8 mouse cellular contexts compared by ENCODE assay signal in genomic region chr11:117338503-117338902, GRCm38 (mm10).
DNase-seq lines count a peak whose midpoint lies in the region; ATAC-seq and TF ChIP-seq lines count a peak whose summit lies in the region.

No protein-coding gene starts in this region.

- no peak for DNase-seq in forebrain, embryonic 11.5 days (ENCODE audit: low spot score)
- peak; percentile 47 for DNase-seq in Muller cell, postnatal 12 days (ENCODE audit: inconsistent ontology term)
- DNase-seq in kidney, adult 11 months, result peak; percentile 69
- peak; percentile 75 for DNase-seq in lung, postnatal 0 days (ENCODE audit: low spot score)
- no peak for DNase-seq in c-Kit-positive CD71-positive TER-119-positive erythroid progenitor cells, embryonic 14.5 days (ENCODE audit: low spot score)
- DNase-seq in urinary bladder, postnatal 4 days (ENCODE audit: low spot score in 2 of 2), result no peak
- no peak for DNase-seq in cerebellum, adult 9-10 months

- ATAC-seq in forebrain, embryonic 15.5 days (replicated peaks), result no peak
- no peak for ATAC-seq in forebrain, embryonic 11.5 days (replicated peaks; ENCODE audit: low FRiP score)
- ATAC-seq in lung, postnatal 0 days, result peak; percentile 65

- no peaks in the 10 kb centered on the region for H3K36me3 ChIP-seq in forebrain, embryonic 15.5 days
- H3K36me3 ChIP-seq in forebrain, embryonic 11.5 days (ENCODE audit: control insufficient read depth, insufficient read depth, low read length), result no peaks in the 10 kb centered on the region
- no peaks in the 10 kb centered on the region for H3K36me3 ChIP-seq in lung, postnatal 0 days (ENCODE audit: insufficient read depth, low read length)

- H3K9me3 ChIP-seq in forebrain, embryonic 15.5 days, result no peaks in the 10 kb centered on the region
- no peaks in the 10 kb centered on the region for H3K9me3 ChIP-seq in forebrain, embryonic 11.5 days (ENCODE audit: control insufficient read depth, low read length)
- no peaks in the 10 kb centered on the region for H3K9me3 ChIP-seq in lung, postnatal 0 days (ENCODE audit: low read length)

- WGBS in forebrain, embryonic 15.5 days, result 59% methylated on average over 8 of the region's 8 CpGs
- WGBS in forebrain, embryonic 11.5 days, result 79% methylated on average over 8 of the region's 8 CpGs
- 9% methylated on average over 8 of the region's 8 CpGs for WGBS in lung, postnatal 0 days

- H3K4me1 ChIP-seq in forebrain, embryonic 15.5 days, result peaks cover 80% of the 10 kb centered on the region
- H3K4me1 ChIP-seq in forebrain, embryonic 11.5 days (replicated peaks; ENCODE audit: control insufficient read depth, insufficient read depth, low read length), result peaks cover 40% of the 10 kb centered on the region
- H3K4me1 ChIP-seq in lung, postnatal 0 days (ENCODE audit: insufficient read depth, low read depth, low read length), result peaks cover 22% of the 10 kb centered on the region; the same call in 1 of the 2 replicates

- TF ChIP-seq EP300 in lung, postnatal 0 days (IDR thresholded peaks at IDR 0.05), result no peak

- no peak for TF ChIP-seq CTCF in lung, postnatal 0 days (IDR thresholded peaks at IDR 0.05)

- H3K9ac ChIP-seq in forebrain, embryonic 15.5 days (replicated peaks), result no peak overlapping the region
- no peak overlapping the region for H3K9ac ChIP-seq in forebrain, embryonic 11.5 days (ENCODE audit: low read length)
- no peak overlapping the region for H3K9ac ChIP-seq in lung, postnatal 0 days (replicated peaks; ENCODE audit: low read depth)

- no peak overlapping the region for H3K4me2 ChIP-seq in forebrain, embryonic 15.5 days (replicated peaks)
- no peak overlapping the region for H3K4me2 ChIP-seq in forebrain, embryonic 11.5 days (ENCODE audit: low read depth, low read length, severe bottlenecking)
- H3K4me2 ChIP-seq in lung, postnatal 0 days (replicated peaks; ENCODE audit: low read depth, low read length), result no peak overlapping the region

- no peaks in the 10 kb centered on the region for H3K27me3 ChIP-seq in forebrain, embryonic 15.5 days
- no peaks in the 10 kb centered on the region for H3K27me3 ChIP-seq in forebrain, embryonic 11.5 days (ENCODE audit: control insufficient read depth, insufficient read depth, low read length)
- no peaks in the 10 kb centered on the region for H3K27me3 ChIP-seq in lung, postnatal 0 days (replicated peaks; ENCODE audit: insufficient read depth, low read length)

- H3K4me3 ChIP-seq in forebrain, embryonic 15.5 days, result no peak overlapping the region
- H3K4me3 ChIP-seq in forebrain, embryonic 11.5 days (ENCODE audit: low read depth, low read length), result no peak overlapping the region
- H3K4me3 ChIP-seq in lung, postnatal 0 days (ENCODE audit: low read depth, low read length), result no peak overlapping the region

- peak overlapping the region; percentile 27; the same call in 1 of the 2 replicates for H3K27ac ChIP-seq in forebrain, embryonic 15.5 days (replicated peaks)
- no peak overlapping the region for H3K27ac ChIP-seq in forebrain, embryonic 11.5 days (ENCODE audit: low read depth, low read length)
- no peak overlapping the region for H3K27ac ChIP-seq in lung, postnatal 0 days (ENCODE audit: low read length)

Comparison
In these comparisons a context has a peak if more than half of its experiments do, and no peak if none do; other contexts are left out.
1. DNase-seq: peak in Muller cell, postnatal 12 days (single experiment), kidney, adult 11 months (single experiment) and lung, postnatal 0 days (single experiment); none in forebrain, embryonic 11.5 days (single experiment), c-Kit-positive CD71-positive TER-119-positive erythroid progenitor cells, embryonic 14.5 days (single experiment), urinary bladder, postnatal 4 days (0 of 2) and cerebellum, adult 9-10 months (single experiment).